Mouse (Mus musculus): Measurements from ENCODE around the gene Cib1. TPM values are rescaled to one million over a fixed set of nuclear protein-coding genes. Genes with fewer than 3 reads are reported as not detected.

Cib1 gene
- polyA plus RNA-seq, 1 experiment: 344 TPM

- TF ChIP-seq CTCF (conservative IDR thresholded peaks at IDR 0.05; ENCODE audit: insufficient read depth, insufficient read length, low read depth, low read length): no peak
- TF ChIP-seq POLR2A (IDR thresholded peaks at IDR 0.05; ENCODE audit: low read depth, low read length): no peak
- Histone ChIP-seq H3K4me1 (ENCODE audit: control insufficient read depth, insufficient read depth, low read length) (0 out of 2 replicates have a peak, but pooled peaks cover 4% of the 10 kb centered on the region), H3K27ac (ENCODE audit: insufficient read depth, low read depth, low read length) (no peak overlapping the region), H3K36me3 (ENCODE audit: control insufficient read depth, insufficient read depth, low read length) (no peaks in the 10 kb centered on the region; the same call in 1 of the 2 replicates), H3K4me3 (ENCODE audit: insufficient read depth, low read depth, low read length) (no peak overlapping the region), H3K27me3 (replicated peaks; ENCODE audit: control insufficient read depth, insufficient read depth, low read length) (no peaks in the 10 kb centered on the region)
- no peak for DNase-seq
- 88% methylated on average over 10 of the region's 10 CpGs for WGBS
Observed at GRCm38 (mm10) chr7:80238542-80238941, 5.9 kb upstream of the Cib1 start.

- 69% methylated on average over 9 of the region's 9 CpGs for WGBS
- Histone ChIP-seq H3K36me3 (ENCODE audit: control insufficient read depth, insufficient read depth, low read length) (no peaks in the 10 kb centered on the region), H3K27ac (ENCODE audit: insufficient read depth, low read depth, low read length) (no peak overlapping the region), H3K4me3 (ENCODE audit: insufficient read depth, low read depth, low read length) (no peak overlapping the region), H3K4me1 (ENCODE audit: control insufficient read depth, insufficient read depth, low read length) (peaks cover 21% of the 10 kb centered on the region), H3K27me3 (replicated peaks; ENCODE audit: control insufficient read depth, insufficient read depth, low read length) (no peaks in the 10 kb centered on the region)
- no peak for DNase-seq
- TF ChIP-seq CTCF (conservative IDR thresholded peaks at IDR 0.05; ENCODE audit: insufficient read depth, insufficient read length, low read depth, low read length) (no peak), POLR2A (IDR thresholded peaks at IDR 0.05; ENCODE audit: low read depth, low read length) (no peak)
Observed at GRCm38 (mm10) chr7:80233799-80234198, 1.2 kb upstream of the Cib1 start.

GRCm38 (mm10) chr7:80231971-80232488 is 583 bp downstream of the Cib1 start:
- H3K4me1 ChIP-seq (ENCODE audit: control insufficient read depth, insufficient read depth, low read length): peaks cover 25% of the 10 kb centered on the region
- peak; percentile 89 for DNase-seq
- no peak for TF ChIP-seq CTCF (conservative IDR thresholded peaks at IDR 0.05; ENCODE audit: insufficient read depth, insufficient read length, low read depth, low read length)

GRCm38 (mm10) chr7:80230196-80230595 is 2.4 kb downstream of the Cib1 start:
- no peak for TF ChIP-seq POLR2A (IDR thresholded peaks at IDR 0.05; ENCODE audit: low read depth, low read length)
- no peak for TF ChIP-seq CTCF (conservative IDR thresholded peaks at IDR 0.05; ENCODE audit: insufficient read depth, insufficient read length, low read depth, low read length)
- H3K27ac ChIP-seq (ENCODE audit: insufficient read depth, low read depth, low read length): no peak overlapping the region
- peaks cover 25% of the 10 kb centered on the region for H3K4me1 ChIP-seq (ENCODE audit: control insufficient read depth, insufficient read depth, low read length)
- peaks cover 2% of the 10 kb centered on the region; the same call in 1 of the 2 replicates for H3K36me3 ChIP-seq (ENCODE audit: control insufficient read depth, insufficient read depth, low read length)
- no peak overlapping the region for H3K4me3 ChIP-seq (ENCODE audit: insufficient read depth, low read depth, low read length)
- H3K27me3 ChIP-seq (replicated peaks; ENCODE audit: control insufficient read depth, insufficient read depth, low read length): no peaks in the 10 kb centered on the region
- DNase-seq: peak; percentile 63
- 30% methylated on average over 6 of the region's 6 CpGs for WGBS

More at GRCm38 (mm10) chr7:80231971-80232488, 583 bp downstream of the Cib1 start:
- Histone ChIP-seq H3K27me3 (replicated peaks; ENCODE audit: control insufficient read depth, insufficient read depth, low read length) (no peaks in the 10 kb centered on the region), H3K36me3 (ENCODE audit: control insufficient read depth, insufficient read depth, low read length) (peaks cover 2% of the 10 kb centered on the region; the same call in 1 of the 2 replicates), H3K27ac (ENCODE audit: insufficient read depth, low read depth, low read length) (peak overlapping the region; percentile 84), H3K4me3 (ENCODE audit: insufficient read depth, low read depth, low read length) (peak overlapping the region; percentile 81)
- WGBS: under 1% methylated on average over 29 of the region's 29 CpGs

- TF ChIP-seq POLR2A (IDR thresholded peaks at IDR 0.05; ENCODE audit: low read depth, low read length) (no peak), CTCF (conservative IDR thresholded peaks at IDR 0.05; ENCODE audit: insufficient read depth, insufficient read length, low read depth, low read length) (no peak)
- peaks cover 2% of the 10 kb centered on the region; the same call in 1 of the 2 replicates for H3K36me3 ChIP-seq (ENCODE audit: control insufficient read depth, insufficient read depth, low read length)
- DNase-seq: no peak
- H3K4me1 ChIP-seq (ENCODE audit: control insufficient read depth, insufficient read depth, low read length): peaks cover 21% of the 10 kb centered on the region
- WGBS: 95% methylated on average over 4 of the region's 4 CpGs
- no peaks in the 10 kb centered on the region for H3K27me3 ChIP-seq (replicated peaks; ENCODE audit: control insufficient read depth, insufficient read depth, low read length)
- no peak overlapping the region for H3K4me3 ChIP-seq (ENCODE audit: insufficient read depth, low read depth, low read length)
- no peak overlapping the region for H3K27ac ChIP-seq (ENCODE audit: insufficient read depth, low read depth, low read length)
Observed at GRCm38 (mm10) chr7:80227065-80227464, 5.5 kb downstream of the Cib1 start.

- H3K36me3 ChIP-seq (ENCODE audit: control insufficient read depth, insufficient read depth, low read length): peaks cover 6% of the 10 kb centered on the region
- no peak overlapping the region for H3K27ac ChIP-seq (ENCODE audit: insufficient read depth, low read depth, low read length)
- TF ChIP-seq CTCF (conservative IDR thresholded peaks at IDR 0.05; ENCODE audit: insufficient read depth, insufficient read length, low read depth, low read length) (no peak), POLR2A (IDR thresholded peaks at IDR 0.05; ENCODE audit: low read depth, low read length) (no peak)
- WGBS: 88% methylated on average over 4 of the region's 4 CpGs
- no peaks in the 10 kb centered on the region for H3K27me3 ChIP-seq (replicated peaks; ENCODE audit: control insufficient read depth, insufficient read depth, low read length)
- DNase-seq: no peak
- peaks cover under 1% of the 10 kb centered on the region; the same call in 1 of the 2 replicates for H3K4me1 ChIP-seq (ENCODE audit: control insufficient read depth, insufficient read depth, low read length)
- H3K4me3 ChIP-seq (ENCODE audit: insufficient read depth, low read depth, low read length): no peak overlapping the region
Observed at GRCm38 (mm10) chr7:80221179-80221750, 11.3 kb downstream of the Cib1 start.

- H3K4me3 ChIP-seq (ENCODE audit: insufficient read depth, low read depth, low read length): no peak overlapping the region
- H3K27me3 ChIP-seq (replicated peaks; ENCODE audit: control insufficient read depth, insufficient read depth, low read length): no peaks in the 10 kb centered on the region
- WGBS: 92% methylated on average over 9 of the region's 9 CpGs
- peaks cover 2% of the 10 kb centered on the region; the same call in 1 of the 2 replicates for H3K4me1 ChIP-seq (ENCODE audit: control insufficient read depth, insufficient read depth, low read length)
- TF ChIP-seq CTCF (conservative IDR thresholded peaks at IDR 0.05; ENCODE audit: insufficient read depth, insufficient read length, low read depth, low read length) (no peak), POLR2A (IDR thresholded peaks at IDR 0.05; ENCODE audit: low read depth, low read length) (no peak)
- DNase-seq: no peak
- H3K36me3 ChIP-seq (ENCODE audit: control insufficient read depth, insufficient read depth, low read length): peaks cover 6% of the 10 kb centered on the region
- no peak overlapping the region for H3K27ac ChIP-seq (ENCODE audit: insufficient read depth, low read depth, low read length)
Observed at GRCm38 (mm10) chr7:80220237-80220797, 12.3 kb downstream of the Cib1 start.

All from kidney, adult 2 months (tissue).